Mouse (Mus musculus) urinary bladder, postnatal 36 days (tissue): ENCODE data around the gene Nme7.

Experiments
- DNase-seq, 2 experiments: peaks; one replicate each; pipeline ENCODE4 v3.0.0; 2022; ENCODE audit warnings: low spot score in 2 of 2, mixed read lengths in 1 of 2

The Nme7 gene

GRCm38 (mm10) chr1:164320731-164321130 lies 16.8 kb downstream of the Nme7 start:
- DNase-seq = no peak

GRCm38 (mm10) chr1:164321408-164321807 lies 17.5 kb downstream of the Nme7 start:
- no peak for DNase-seq

GRCm38 (mm10) chr1:164322987-164323650 lies 19.2 kb downstream of the Nme7 start:
- DNase-seq = no peak

GRCm38 (mm10) chr1:164324221-164324620 lies 20.3 kb downstream of the Nme7 start:
- DNase-seq = no peak

GRCm38 (mm10) chr1:164324878-164325277 lies 21.0 kb downstream of the Nme7 start:
- DNase-seq = no peak

- no peak for DNase-seq
Observed at GRCm38 (mm10) chr1:164326600-164327155, 22.8 kb downstream of the Nme7 start.

GRCm38 (mm10) chr1:164327764-164328163 lies 23.8 kb downstream of the Nme7 start:
- DNase-seq = no peak

- no peak for DNase-seq
Observed at GRCm38 (mm10) chr1:164332559-164332958, 28.6 kb downstream of the Nme7 start.

GRCm38 (mm10) chr1:164335435-164335834 lies 31.5 kb downstream of the Nme7 start:
- DNase-seq = no peak

GRCm38 (mm10) chr1:164335846-164336245 lies 31.9 kb downstream of the Nme7 start:
- no peak for DNase-seq

GRCm38 (mm10) chr1:164342161-164342560 lies 38.2 kb downstream of the Nme7 start:
- no peak for DNase-seq

- no peak for DNase-seq
Observed at GRCm38 (mm10) chr1:164353443-164353842, 49.5 kb downstream of the Nme7 start.

- no peak for DNase-seq
Observed at GRCm38 (mm10) chr1:164357995-164358394, 54.1 kb downstream of the Nme7 start.

- DNase-seq = no peak
Observed at GRCm38 (mm10) chr1:164361997-164362396, 58.1 kb downstream of the Nme7 start.

- DNase-seq = peak; percentile 57 to 68
Observed at GRCm38 (mm10) chr1:164366156-164367128, 62.5 kb downstream of the Nme7 start.

GRCm38 (mm10) chr1:164368152-164368551 lies 64.2 kb downstream of the Nme7 start:
- DNase-seq = no peak

GRCm38 (mm10) chr1:164369781-164370180 lies 65.9 kb downstream of the Nme7 start:
- no peak for DNase-seq

- no peak for DNase-seq
Observed at GRCm38 (mm10) chr1:164373029-164373428, 69.1 kb downstream of the Nme7 start.

- no peak for DNase-seq
Observed at GRCm38 (mm10) chr1:164374020-164374419, 70.1 kb downstream of the Nme7 start.

- no peak for DNase-seq
Observed at GRCm38 (mm10) chr1:164375626-164376025, 71.7 kb downstream of the Nme7 start.

- no peak for DNase-seq
Observed at GRCm38 (mm10) chr1:164376761-164377487, 73.0 kb downstream of the Nme7 start.

GRCm38 (mm10) chr1:164383621-164384020 lies 79.7 kb downstream of the Nme7 start:
- DNase-seq = no peak
